Mouse (Mus musculus): ENCODE data around the gene Iqcm.

GRCm38 (mm10) chr8:75489035-75489678 lies 40.7 kb downstream of the Iqcm start:
- TF ChIP-seq CTCF (IDR thresholded peaks at IDR 0.05; ENCODE audit: borderline replicate concordance, extremely low read depth, insufficient read depth, insufficient read length), result no peak
- no peak for TF ChIP-seq POLR2A (IDR thresholded peaks at IDR 0.05; ENCODE audit: borderline replicate concordance, extremely low read depth, insufficient read depth, insufficient read length, poor library complexity, severe bottlenecking)
